8 mouse cellular contexts compared by ENCODE assay signal in genomic region chr9:87732416-87733235, GRCm38 (mm10). TPM values are rescaled to one million over a fixed set of nuclear protein-coding genes. Genes with fewer than 3 reads are reported as not detected.
DNase-seq lines count a peak whose midpoint lies in the region; ATAC-seq lines count a peak whose summit lies in the region.
"Had no signal": no experiment of that assay in that cellular context is flagged by ENCODE, and none has a peak within 500 bp of the region (broad histone marks: within the 10 kb centered on the region; RNA-seq: fewer than 3 reads in every experiment).

No protein-coding gene starts in this region.

- DNase-seq in hindbrain, embryonic 11.5 days (ENCODE audit: low spot score): peak; percentile 62
- DNase-seq in hindbrain, embryonic 14.5 days (ENCODE audit: low spot score): no peak
- DNase-seq in heart, embryonic 10.5 days (ENCODE audit: low spot score): peak; percentile 76
- DNase-seq in layer of hippocampus, adult 9-11 months: no peak
- no peak for DNase-seq in lung, postnatal 25 days (ENCODE audit: low spot score)

- no peak overlapping the region for H3K9ac ChIP-seq in hindbrain, embryonic 11.5 days (ENCODE audit: low read depth, low read length)
- H3K9ac ChIP-seq in hindbrain, embryonic 14.5 days: no peak overlapping the region
- H3K9ac ChIP-seq in limb, embryonic 13.5 days: peak overlapping the region; percentile 4; the same call in 1 of the 2 replicates

- no peak for ATAC-seq in hindbrain, embryonic 11.5 days (ENCODE audit: low FRiP score)
- ATAC-seq in hindbrain, embryonic 14.5 days (ENCODE audit: low FRiP score): no peak
- no peak for ATAC-seq in limb, embryonic 13.5 days (ENCODE audit: low FRiP score, low read depth)

- 2% methylated on average over 25 of the region's 25 CpGs for WGBS in hindbrain, embryonic 11.5 days
- WGBS in hindbrain, embryonic 14.5 days: 2% methylated on average over 25 of the region's 25 CpGs
- WGBS in heart, embryonic 10.5 days: 2% methylated on average over 25 of the region's 25 CpGs
- 10% methylated on average over 25 of the region's 25 CpGs for WGBS in limb, embryonic 13.5 days

- H3K4me2 ChIP-seq in hindbrain, embryonic 11.5 days (replicated peaks; ENCODE audit: low read depth, low read length): no peak overlapping the region
- no peak overlapping the region; the same call in 1 of the 2 replicates for H3K4me2 ChIP-seq in hindbrain, embryonic 14.5 days (replicated peaks)
- peak overlapping the region; percentile 53 for H3K4me2 ChIP-seq in limb, embryonic 13.5 days (replicated peaks)

- H3K4me3 ChIP-seq in hindbrain, embryonic 11.5 days (ENCODE audit: low read depth, low read length): no peak overlapping the region
- no peak overlapping the region for H3K4me3 ChIP-seq in hindbrain, embryonic 14.5 days (replicated peaks; ENCODE audit: low read length)
- H3K4me3 ChIP-seq in brown adipose tissue, adult 24 weeks (ENCODE audit: insufficient read depth, low read depth, low read length): no peak overlapping the region
- H3K4me3 ChIP-seq in heart, embryonic 10.5 days: peak overlapping the region; percentile 45
- peak overlapping the region; percentile 26 for H3K4me3 ChIP-seq in limb, embryonic 13.5 days

- no peaks in the 10 kb centered on the region for H3K36me3 ChIP-seq in hindbrain, embryonic 11.5 days (ENCODE audit: control insufficient read depth, insufficient read depth, low read length)
- H3K36me3 ChIP-seq in hindbrain, embryonic 14.5 days (replicated peaks; ENCODE audit: control insufficient read depth, insufficient read depth): no peaks in the 10 kb centered on the region
- no peaks in the 10 kb centered on the region for H3K36me3 ChIP-seq in heart, embryonic 10.5 days
- no peaks in the 10 kb centered on the region for H3K36me3 ChIP-seq in limb, embryonic 13.5 days

- H3K27me3 ChIP-seq in hindbrain, embryonic 11.5 days (ENCODE audit: control insufficient read depth, insufficient read depth, low read length): peaks cover 73% of the 10 kb centered on the region
- peaks cover 90% of the 10 kb centered on the region for H3K27me3 ChIP-seq in hindbrain, embryonic 14.5 days (ENCODE audit: control insufficient read depth, insufficient read depth, low read length)
- H3K27me3 ChIP-seq in heart, embryonic 10.5 days (ENCODE audit: insufficient read depth, poor library complexity, severe bottlenecking): peaks cover 80% of the 10 kb centered on the region
- H3K27me3 ChIP-seq in limb, embryonic 13.5 days: peaks cover 43% of the 10 kb centered on the region
- H3K27me3 ChIP-seq: CH12.LX had no signal

- H3K9me3 ChIP-seq in hindbrain, embryonic 11.5 days (ENCODE audit: control insufficient read depth, low read length): no peaks in the 10 kb centered on the region
- no peaks in the 10 kb centered on the region for H3K9me3 ChIP-seq in hindbrain, embryonic 14.5 days (ENCODE audit: control insufficient read depth, low read length)
- no peaks in the 10 kb centered on the region for H3K9me3 ChIP-seq in heart, embryonic 10.5 days
- no peaks in the 10 kb centered on the region for H3K9me3 ChIP-seq in limb, embryonic 13.5 days

- H3K27ac ChIP-seq in hindbrain, embryonic 11.5 days (ENCODE audit: low read depth, low read length): no peak overlapping the region
- no peak overlapping the region for H3K27ac ChIP-seq in hindbrain, embryonic 14.5 days
- H3K27ac ChIP-seq in brown adipose tissue, adult 24 weeks (replicated peaks; ENCODE audit: low read depth, low read length): peak overlapping the region; percentile 11; the same call in 1 of the 2 replicates
- peak overlapping the region; percentile 38; the same call in 1 of the 2 replicates for H3K27ac ChIP-seq in heart, embryonic 10.5 days
- no peak overlapping the region for H3K27ac ChIP-seq in limb, embryonic 13.5 days

- H3K4me1 ChIP-seq in hindbrain, embryonic 11.5 days (replicated peaks; ENCODE audit: control insufficient read depth, insufficient read depth, low read length): peaks cover 13% of the 10 kb centered on the region; the same call in 1 of the 2 replicates
- H3K4me1 ChIP-seq in hindbrain, embryonic 14.5 days (replicated peaks; ENCODE audit: control insufficient read depth, insufficient read depth, low read length): 0 out of 2 replicates have a peak, but pooled peaks cover 5% of the 10 kb centered on the region
- no peaks in the 10 kb centered on the region for H3K4me1 ChIP-seq in brown adipose tissue, adult 24 weeks (ENCODE audit: control insufficient read depth, insufficient read depth, insufficient read length, low read length)
- H3K4me1 ChIP-seq in heart, embryonic 10.5 days: peaks cover 24% of the 10 kb centered on the region; the same call in 1 of the 2 replicates
- peaks cover 38% of the 10 kb centered on the region for H3K4me1 ChIP-seq in limb, embryonic 13.5 days

RNA-seq across cellular contexts. Expression of gene Tbx18, which starts 1.6 kb away (rescaled TPM):
- 2.8 and 3.4 TPM in 2 replicates for polyA plus RNA-seq in hindbrain, embryonic 11.5 days (2014; fragmentation: Nextera tagmentation; extraction: Ambion mirVana)
- 1.4 and 1.8 TPM in 2 replicates for polyA plus RNA-seq in hindbrain, embryonic 14.5 days (2014; fragmentation: Nextera tagmentation; extraction: Ambion mirVana)
- 0.63 and 1.5 TPM in 2 replicates for polyA plus RNA-seq in brown adipose tissue, adult 24 weeks (2012; ENCODE audit: insufficient read depth, insufficient read length, missing spikeins)
- 12.2 and 13.5 TPM in 2 replicates for polyA plus RNA-seq in heart, embryonic 10.5 days (2016; fragmentation: Nextera tagmentation; extraction: Ambion mirVana)
- 21.0 and 23.3 TPM in 2 replicates for polyA plus RNA-seq in limb, embryonic 13.5 days (2015; fragmentation: Nextera tagmentation; extraction: Ambion mirVana)

Comparison
In these comparisons a context has a peak if more than half of its experiments do, and no peak if none do; other contexts are left out.
1. DNase-seq: peak in hindbrain, embryonic 11.5 days (single experiment) and heart, embryonic 10.5 days (single experiment); none in hindbrain, embryonic 14.5 days (single experiment), layer of hippocampus, adult 9-11 months (single experiment) and lung, postnatal 25 days (single experiment).
2. H3K27ac ChIP-seq: peak in brown adipose tissue, adult 24 weeks (single experiment) and heart, embryonic 10.5 days (single experiment); none in hindbrain, embryonic 11.5 days (single experiment), hindbrain, embryonic 14.5 days (single experiment) and limb, embryonic 13.5 days (single experiment).
3. H3K4me3 ChIP-seq: peak in heart, embryonic 10.5 days (single experiment) and limb, embryonic 13.5 days (single experiment); none in hindbrain, embryonic 11.5 days (single experiment), hindbrain, embryonic 14.5 days (single experiment) and brown adipose tissue, adult 24 weeks (single experiment).